Mouse (Mus musculus) T-helper 17 cell (primary cell): ENCODE measurements around the gene Ctnnbl1.

Experiments used
- in situ Hi-C, 2 experiments: fragments of 300-600 bp; cut with MboI, MseI; formaldehyde crosslinking; loops; 1 replicate in 1 of 2; 2 replicates in 1 of 2; pipeline ENCODE4 v1.15.1; 2025; ENCODE audit warnings: high pct_unique_total_duplicates in 2 of 2

Gene Ctnnbl1

DNA sequence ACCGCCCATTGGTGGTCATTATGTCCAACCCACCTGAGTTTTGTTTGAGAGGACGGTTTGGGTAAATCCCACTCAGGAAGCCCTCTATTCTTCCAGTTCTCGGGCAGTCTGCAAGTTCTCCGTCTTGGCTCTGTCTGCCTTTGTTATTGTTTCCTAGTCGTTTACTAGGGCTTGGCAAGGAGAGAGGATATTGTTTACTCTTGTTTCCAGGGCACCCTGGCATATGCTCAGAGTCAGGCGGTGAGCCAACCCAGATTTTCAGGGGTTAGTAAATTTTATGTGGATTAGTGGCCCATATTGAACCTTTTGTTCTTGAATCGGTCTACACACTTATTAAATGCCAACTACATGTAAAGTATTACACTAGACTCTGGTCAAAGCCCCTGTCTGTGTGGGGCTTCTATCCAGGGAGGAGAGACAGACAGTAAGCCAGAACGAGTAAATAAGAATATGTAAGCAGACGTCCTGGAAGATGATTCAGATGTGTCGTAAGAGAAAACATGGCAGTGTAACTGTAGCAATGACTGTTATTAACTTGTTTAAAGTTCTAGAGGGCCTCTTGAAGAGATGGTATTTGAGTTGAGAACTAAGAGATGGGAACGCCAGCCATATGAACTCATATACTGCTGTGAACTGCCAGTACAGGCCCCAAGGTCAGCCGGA is 13.9 kb downstream of the Ctnnbl1 start:
- in situ Hi-C loops: no loop called here

DNA sequence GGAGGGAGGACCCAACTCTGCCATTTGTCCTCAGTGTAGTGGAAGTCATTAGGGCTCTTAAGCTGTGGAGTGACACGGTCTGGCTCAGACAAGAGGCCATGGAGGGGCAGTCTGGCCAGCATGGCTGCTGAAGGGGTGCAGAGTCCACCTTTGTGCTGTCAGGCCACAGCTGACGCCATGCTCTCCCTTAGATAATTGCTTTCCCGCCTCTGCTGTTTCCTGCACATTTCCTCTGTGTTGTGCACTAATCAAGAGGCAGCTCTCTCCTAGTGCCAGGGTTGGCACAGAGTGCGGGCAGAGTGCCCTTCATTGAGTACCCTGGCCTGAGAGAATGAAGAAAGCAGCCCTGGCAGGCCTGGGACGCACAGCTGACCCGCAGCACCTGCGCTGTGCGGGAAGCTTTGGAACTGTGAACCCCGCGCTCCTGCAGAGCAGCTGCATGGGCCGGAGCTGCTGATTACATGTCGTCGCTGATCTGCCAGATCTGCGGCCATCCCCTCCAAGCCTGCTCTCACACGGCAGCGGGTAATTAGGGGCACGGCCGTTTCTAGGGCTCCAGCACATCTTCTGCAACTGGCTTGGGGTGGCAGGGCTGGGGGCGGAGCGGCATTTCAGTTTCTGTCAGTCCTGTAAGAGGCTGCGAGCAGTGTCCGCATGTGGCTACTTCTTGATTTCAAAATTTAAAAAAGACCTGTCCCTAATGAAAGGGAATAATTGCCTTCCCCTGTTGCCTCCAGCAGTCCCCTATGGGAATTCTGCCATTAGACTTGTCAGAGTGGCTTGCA is 14.6 kb downstream of the Ctnnbl1 start:
- in situ Hi-C loops: no loop called here

DNA sequence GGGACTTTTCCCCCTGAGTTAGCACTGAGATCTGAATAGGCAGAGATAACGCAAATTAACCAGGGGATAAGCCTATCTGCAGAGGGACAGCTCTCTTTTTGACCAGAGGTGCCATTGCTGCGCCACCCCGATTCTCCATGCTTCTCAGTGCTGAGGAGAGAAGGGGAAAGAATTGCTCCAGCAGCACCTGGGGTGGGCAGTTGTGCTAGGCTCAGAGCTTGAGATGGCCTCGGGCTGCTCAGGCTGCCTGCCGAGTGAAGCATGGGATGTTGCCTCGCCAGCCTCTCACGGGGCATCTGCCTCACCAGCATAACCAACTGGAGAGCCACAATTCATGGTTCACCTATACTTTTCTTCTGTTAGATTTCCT is 15.2 kb downstream of the Ctnnbl1 start:
- in situ Hi-C loops: no loop called here

DNA sequence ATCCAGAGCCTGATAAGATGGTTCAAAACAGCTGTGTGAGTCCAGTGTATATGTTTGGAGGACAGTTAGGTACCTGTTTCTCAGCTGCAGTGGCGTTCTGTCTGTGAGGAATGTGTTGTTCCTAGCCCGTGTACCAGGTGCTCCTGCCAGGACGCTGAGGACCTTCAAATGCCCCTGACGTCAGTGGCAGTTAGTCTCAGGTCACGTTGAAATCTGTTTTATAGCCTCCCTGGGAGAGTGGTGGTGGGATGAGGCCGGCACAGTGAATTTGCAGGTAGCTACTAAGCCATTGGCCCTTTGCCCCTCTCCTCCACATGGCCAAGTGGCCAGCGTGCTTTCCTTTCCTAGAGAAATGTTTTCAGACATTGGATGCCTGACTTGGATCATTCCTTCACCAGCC is 18.6 kb downstream of the Ctnnbl1 start:
- in situ Hi-C loops: no loop called here

DNA sequence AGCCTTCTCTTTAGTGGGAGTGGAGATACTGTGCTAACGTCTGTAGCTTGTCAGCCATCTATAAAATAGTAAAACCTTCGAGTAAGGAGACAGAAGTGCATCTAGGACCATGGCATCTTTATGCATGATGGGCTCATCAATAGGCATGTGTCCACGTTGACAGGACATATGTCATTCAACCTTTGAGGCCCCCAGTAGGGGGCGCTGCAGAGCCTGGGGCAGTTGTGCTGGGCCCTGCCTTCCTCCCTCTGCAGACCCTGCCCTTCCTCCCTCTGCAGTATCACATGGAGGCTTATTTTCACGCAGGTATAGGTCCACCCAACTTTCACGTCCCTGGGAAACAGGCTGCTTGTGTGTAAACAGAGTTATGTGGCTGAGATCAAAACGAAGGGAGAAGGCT is 19.0 kb downstream of the Ctnnbl1 start:
- in situ Hi-C loops: no loop called here

DNA sequence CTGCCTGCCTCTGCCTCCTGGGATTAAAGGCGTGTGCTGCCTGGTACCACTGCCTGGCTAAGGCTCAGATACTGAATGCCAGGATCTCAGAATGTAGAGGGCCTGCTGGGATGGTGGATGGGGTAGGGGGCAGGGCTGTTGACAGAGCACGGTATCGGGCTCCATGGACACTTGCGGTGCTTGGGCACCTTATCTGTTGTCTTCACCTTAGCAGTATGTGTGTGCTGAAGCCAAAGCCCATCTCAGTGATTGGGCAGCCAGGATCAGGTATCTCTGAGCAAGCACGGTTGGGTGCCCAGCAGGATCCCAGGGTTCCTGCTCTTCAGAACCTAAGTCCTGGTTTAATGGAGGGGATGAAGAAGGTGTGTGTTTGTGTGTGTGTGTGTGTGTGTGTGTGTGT is 21.2 kb downstream of the Ctnnbl1 start:
- in situ Hi-C loops: no loop called here

DNA sequence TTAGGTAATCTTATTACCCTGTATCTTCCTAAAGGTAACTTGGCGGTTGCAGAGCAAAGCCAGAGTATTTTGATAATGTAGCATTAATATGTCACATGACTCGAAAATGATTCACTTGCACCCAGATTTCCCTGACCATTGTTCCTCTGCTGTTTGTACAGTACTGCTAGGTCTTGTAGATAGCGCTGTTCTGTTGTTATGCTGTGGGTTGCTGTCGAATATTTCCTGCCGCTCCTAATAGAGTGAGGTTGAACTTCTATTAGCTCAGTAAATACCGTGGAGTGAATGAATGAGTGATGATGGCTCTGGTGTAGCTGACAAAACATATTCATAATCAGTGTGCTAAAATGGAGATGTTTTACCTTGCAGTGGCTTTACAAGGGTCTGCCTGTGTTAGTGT is 22.5 kb downstream of the Ctnnbl1 start:
- in situ Hi-C loops: no loop called here

DNA sequence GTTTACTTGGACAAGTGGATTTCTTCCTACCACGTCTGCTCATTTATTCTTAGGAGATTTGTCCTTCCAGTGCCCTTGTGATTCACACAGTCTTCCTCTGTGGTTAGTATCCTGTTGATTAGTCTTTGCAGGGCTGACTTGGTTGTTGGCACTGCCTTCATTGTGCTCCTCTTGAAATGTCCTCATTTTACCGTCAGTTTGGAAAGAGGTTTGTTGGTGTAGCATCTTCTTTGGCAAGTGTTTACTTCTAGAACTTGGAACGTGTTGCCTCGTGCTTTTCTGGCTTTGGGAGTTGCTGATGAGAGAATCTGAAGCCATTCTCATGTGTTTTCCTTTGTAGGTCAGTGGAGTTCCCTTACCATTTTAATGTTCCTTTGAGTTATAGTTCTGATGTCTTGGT is 25.7 kb downstream of the Ctnnbl1 start:
- in situ Hi-C loops: no loop called here

DNA sequence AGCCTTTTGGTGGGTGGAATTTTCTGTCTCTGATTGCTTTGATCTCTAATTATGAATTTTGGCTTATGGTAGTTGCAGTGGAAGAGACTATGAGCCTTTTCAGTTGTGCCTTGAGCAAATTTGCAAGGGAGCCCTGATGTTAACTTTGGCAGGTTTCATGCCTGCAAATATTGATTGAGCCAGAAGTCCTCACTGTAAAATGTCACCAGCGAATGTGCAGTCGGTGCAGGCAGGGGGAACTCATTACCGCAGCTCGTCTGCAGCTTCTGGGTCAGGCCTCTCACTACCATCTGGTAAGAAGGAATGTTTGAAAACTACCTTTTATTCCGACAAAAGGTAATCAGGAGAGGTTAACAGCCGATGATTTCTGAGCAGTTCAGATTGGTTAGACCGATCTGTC is 29.4 kb downstream of the Ctnnbl1 start:
- in situ Hi-C loops: no loop called here

DNA sequence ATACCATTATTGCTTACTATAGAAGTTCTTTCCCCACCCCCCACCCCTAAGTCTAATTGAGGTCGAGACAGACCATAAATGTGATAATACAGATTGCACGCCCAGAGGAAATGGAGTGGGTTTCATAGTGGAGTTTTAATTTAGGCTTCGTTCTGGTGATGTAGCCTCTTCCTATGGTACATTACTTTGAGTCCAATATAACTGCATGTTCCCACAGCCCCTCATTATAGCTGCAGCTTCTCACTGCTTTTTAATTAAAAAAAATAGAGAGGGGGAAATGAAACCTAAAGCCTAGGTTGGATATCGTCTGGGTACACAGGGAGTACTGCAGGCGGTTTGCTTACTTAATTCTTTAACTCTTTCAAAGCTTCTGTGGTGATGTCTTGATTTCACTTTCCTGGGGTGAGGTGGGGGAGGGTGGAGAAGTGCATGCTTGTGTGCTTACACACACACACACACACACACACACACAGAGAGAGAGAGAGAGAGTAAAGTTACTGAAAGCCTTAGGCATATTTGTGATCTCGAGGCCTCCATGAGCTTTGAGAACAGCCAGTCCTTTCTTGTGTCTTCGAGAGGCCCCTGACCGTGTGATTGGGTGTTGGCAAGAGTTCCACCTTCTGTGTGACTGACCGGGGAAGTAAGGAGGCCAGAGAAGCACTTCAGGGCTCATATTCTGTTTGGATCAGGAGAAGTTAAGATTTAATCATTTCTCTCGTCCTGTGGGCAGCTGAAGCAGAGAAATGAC is 31.7 kb downstream of the Ctnnbl1 start:
- in situ Hi-C loops: no loop called here

DNA sequence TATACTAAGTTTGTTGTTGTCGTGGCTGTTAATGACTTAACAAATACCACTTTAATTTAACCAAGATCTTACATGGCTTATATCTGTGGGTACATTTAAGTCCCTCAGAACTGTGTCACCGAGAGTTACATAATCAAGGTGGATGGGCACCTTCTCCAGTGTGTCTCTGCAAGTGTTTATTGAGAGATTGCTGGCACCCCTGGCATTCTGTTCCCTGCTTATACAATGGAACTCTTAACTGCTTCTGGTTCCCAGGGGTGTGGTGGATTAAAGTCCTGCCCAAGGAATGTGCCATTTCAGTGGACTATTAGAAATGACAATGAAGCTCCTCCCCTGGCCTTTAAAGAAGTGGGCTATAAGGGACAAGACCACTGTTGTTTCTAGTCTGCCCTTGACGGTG is 33.6 kb downstream of the Ctnnbl1 start:
- in situ Hi-C loops: no loop called here

DNA sequence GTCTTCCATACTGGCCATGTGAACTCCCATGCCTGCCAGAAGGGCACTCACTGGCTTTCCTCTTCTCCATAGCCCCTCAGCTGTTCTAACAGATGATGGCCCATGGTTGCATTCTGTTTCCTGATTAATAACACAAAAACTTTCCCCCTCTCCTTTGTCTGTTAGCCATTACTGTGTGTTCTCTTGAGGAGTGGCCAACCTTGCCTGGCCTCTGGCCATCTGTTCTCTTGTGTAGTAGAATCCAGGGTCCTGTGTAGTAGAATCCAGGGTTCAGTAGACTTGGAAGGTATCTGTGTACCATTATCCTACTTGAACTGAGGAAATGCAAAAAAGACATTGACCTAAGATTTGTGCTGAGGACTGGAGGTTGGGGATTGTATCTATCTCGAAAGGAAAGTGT is 36.5 kb downstream of the Ctnnbl1 start:
- in situ Hi-C loops: no loop called here

DNA sequence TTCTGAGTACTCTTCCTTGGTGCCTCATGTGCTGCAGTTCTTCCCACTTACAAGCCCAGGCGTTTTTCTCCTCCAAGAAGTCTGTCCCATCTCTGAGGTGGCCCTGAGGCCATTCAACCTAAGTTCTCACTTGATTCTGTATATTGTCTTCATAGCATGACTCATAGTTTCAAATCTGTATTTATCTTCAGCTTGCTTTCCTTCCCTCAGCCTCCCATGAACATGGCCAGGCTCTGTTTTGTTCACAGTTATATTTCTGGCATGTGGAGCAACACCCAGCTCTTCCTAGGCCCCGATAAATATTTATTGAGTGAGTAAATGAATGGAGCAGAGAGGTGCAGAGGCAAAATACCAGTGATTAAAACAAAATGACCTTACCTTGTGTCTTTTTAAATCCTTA is 38.8 kb downstream of the Ctnnbl1 start:
- in situ Hi-C loops: no loop called here

DNA sequence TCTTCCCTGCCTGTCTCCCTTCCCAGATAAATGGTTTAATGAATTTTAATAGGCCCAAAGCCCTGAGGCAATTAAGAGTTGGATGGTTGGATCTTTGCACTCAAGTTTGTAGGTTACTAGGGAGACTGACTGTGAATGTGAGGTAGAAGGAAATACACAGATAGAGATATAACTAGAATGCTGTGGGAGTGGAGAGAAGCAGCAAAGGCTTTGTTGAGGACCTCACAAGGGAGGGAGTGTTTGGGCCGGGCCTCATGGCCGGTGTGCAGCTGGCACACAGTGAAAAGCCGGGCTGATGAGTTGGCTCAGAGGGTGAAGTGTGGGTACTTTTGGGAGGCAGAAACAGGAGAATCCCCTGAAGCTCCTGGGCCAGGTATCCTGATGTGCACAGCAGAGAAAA is 43.8 kb downstream of the Ctnnbl1 start:
- in situ Hi-C loops: no loop called here

DNA sequence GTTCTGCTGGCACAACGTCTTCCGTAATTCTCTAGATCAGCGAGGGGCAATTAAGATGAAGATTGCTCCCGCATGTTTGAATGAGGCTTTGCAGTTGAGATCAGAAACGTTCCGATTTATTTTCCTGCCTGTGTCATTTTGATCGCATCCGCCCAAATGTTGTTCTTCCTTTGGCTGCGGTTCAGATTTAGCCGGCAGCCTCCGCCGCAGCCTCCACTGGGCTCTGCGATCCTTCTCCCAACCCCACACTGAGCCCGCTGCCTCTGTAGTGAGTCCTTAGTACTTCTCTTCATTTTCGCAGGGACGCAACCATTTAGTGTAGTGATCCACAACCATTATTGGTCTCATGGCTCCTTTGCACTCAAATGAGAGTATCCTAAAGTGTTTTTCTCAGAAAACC is 46.0 kb downstream of the Ctnnbl1 start:
- in situ Hi-C loops: no loop called here

DNA sequence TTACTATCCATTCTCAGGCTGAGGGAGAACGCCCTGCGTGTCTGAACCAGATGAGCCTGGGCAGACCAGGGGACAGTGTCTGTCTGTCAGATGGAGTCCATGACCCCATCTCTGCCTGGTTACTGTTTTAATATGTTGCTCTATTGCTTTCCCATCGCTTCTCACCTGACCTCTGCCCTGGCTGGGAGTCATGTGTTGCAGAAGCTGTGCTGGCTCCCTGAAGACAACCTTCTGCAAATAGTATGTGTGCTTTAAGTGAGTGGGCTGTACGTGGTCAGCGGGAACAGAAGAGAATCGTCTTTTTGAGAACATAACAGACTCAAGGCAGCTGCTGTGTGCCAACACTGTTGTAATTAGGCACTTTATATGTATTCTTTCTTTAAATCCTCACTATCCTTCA is 47.0 kb downstream of the Ctnnbl1 start:
- in situ Hi-C loops: no loop called here

DNA sequence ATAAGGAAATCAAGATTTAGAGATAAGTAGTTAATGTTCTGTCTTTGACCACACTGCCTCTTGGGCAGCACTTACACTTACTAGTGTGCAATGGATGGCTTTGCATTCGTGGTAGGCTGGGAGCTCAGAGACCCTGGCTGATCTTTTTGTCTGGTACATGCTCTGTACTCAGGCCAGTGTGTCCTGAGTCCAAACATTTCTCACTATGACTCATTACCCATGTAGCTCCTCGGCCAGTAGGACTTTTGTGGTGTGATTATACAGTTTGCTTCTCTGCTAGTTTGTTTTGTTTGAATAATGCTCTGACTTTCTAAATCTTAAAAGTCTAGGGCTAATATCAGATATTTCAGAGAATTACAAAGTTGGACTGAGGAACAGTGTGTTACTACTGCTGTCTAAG is 47.4 kb downstream of the Ctnnbl1 start:
- in situ Hi-C loops: no loop called here

DNA sequence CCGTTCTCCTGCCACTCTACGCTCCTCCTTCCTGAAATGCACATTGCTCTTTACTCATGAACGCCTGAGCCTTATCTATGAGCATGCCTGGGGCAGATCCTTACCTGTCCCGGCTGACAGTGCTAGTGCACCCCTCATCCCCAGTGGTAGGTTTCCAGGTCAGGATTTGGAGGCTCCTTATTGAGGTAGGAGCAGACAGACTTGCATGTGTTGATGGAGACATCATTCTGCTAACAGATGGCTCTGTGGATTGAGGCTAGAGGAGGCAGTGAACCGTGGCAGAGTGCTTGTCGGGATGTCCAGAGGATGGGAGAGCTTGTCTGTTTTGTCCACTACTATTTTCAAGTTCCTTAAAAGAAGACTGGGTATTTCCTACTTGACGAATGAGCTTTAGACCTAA is 52.0 kb downstream of the Ctnnbl1 start:
- in situ Hi-C loops: no loop called here

DNA sequence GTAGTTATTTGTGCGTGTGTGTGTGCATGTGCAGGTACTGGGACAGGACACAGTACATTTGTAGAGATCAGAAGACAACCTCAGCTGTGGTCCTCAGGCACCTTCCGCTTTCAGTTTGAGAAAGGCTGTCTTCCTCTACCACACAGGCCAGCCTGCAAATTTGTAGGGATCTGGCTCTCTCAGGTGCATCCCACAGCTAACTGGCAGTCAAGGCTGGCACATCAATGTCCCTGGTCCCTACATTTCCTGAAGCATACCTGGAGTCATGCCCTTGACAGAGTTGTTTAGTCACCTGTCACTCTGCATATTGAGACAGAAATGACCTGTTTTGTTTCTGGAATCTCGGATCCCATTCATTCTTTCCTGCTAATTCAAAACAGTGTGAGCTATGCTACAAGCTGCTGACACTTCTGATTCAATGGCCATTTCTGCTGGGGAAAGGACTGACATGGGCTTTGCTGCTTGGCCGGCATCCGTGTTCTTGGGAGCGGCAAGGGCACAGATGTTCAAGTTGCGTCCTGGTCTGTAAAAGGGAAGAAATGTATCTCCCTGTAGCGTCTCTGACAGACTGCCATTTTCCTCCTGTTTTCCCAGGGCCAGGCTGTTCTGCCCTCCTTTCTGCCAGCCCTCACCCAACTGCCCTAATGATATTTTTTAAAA is 53.8 kb downstream of the Ctnnbl1 start:
- in situ Hi-C loops: no loop called here

DNA sequence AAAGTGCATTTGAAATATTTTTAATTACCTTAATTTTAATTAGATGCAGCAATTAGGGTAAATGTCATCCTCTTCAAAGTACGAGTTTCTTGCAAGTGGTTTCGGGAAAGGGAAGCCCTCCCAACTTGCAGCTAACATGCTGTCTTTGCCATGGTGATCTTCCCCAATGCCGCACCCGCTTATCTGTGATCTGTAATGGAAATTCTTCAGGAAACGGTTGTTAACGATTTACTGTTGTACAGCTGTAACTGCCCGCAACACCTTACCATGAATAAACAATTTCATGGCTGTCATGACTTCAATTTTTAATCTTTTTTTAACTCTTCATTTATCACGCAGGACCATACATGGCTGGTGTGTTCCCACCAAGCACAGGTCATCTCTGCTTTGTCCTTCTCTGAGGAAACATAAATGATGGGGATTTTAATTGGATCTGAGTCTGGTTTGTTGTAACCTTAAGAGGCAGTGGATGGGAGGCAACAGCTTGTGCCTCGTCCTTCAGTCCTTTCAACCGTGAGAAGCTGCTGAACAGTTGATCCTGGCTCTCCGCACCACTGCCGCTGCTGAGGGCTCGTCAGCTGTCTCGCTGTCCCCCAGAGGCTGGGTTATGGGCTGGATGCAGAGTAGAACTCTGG is 54.4 kb downstream of the Ctnnbl1 start:
- in situ Hi-C loops: no loop called here

DNA sequence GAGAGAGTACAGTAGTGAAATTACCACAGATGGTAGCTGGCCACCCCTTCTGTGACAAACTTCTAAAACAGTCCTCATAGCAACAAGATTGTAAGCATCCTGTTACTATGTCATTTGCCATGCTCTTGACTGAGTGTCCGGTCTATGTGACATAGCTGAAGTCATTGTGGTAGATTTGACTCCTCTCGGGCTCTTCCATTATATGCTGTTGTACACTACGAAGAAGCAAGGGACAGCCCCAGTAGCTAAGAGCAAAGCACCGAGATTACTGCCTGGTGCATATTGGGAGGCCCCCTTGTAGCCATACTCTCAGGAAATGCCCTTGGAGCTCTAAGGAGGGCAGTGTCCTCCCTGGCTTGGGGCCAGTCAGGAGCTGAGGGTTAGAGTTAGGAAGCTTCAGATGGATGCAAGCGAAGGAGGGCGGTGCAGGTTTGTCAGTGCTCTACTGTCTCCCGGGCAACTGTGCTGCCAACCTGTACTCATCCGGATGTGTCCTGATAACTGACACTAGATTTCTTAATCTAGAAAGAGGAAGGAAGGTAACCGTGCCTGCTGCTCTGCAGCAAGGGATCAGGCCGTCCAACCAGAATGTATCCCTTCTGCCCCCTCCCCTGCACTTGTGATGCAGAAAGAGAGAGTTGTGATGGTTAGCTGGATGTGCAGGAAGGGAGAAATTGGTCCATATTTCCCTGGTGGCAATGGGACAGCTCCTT is 55.8 kb downstream of the Ctnnbl1 start:
- in situ Hi-C loops: no loop called here
